Mouse (Mus musculus) lung, postnatal 0 days (tissue): ENCODE results near the gene Zfp593. TPM values are rescaled to one million over a fixed set of nuclear protein-coding genes. Genes with fewer than 3 reads are reported as not detected.

Experiments
- ATAC-seq: fragments of 200-750 bp; cut with Nextera tagmentation; 2 replicates; pipeline ENCODE4 v1.8.0; 2017; ENCODE audit warnings: moderate library complexity
- DNase-seq: peaks from one replicate; pipeline ENCODE4 v3.0.0-alpha.2; 2016; ENCODE audit warnings: low spot score
- H3K27ac ChIP-seq: fragments of 300-500 bp; sonication (generic); 2 replicates; pipeline ENCODE4 v1.5.1; 2014; ENCODE audit warnings: antibody characterized with exemption, mild to moderate bottlenecking, low read length, mixed read lengths
- H3K27me3 ChIP-seq: fragments of 300-500 bp; sonication (generic); replicated peaks from 2 replicates; pipeline ENCODE4 v1.6.1; 2014; ENCODE audit warnings: low read length, mixed read lengths; ENCODE audit not compliant: insufficient read depth
- H3K36me3 ChIP-seq: fragments of 300-500 bp; sonication (generic); 2 replicates; pipeline ENCODE4 v1.6.1; 2014; ENCODE audit warnings: low read length, mixed read lengths; ENCODE audit not compliant: insufficient read depth
- H3K4me1 ChIP-seq: fragments of 300-500 bp; sonication (generic); 2 replicates; pipeline ENCODE4 v1.6.1; 2014; ENCODE audit warnings: antibody characterized with exemption, low read depth, low read length, mixed read lengths; ENCODE audit not compliant: insufficient read depth
- H3K4me2 ChIP-seq: fragments of 300-500 bp; sonication (generic); replicated peaks from 2 replicates; pipeline ENCODE4 v1.6.1; 2014; ENCODE audit warnings: low read depth, mild to moderate bottlenecking, low read length, moderate library complexity, mixed read lengths
- H3K4me3 ChIP-seq: fragments of 300-500 bp; sonication (generic); 2 replicates; pipeline ENCODE4 v1.5.1; 2014; ENCODE audit warnings: low read depth, low read length
- H3K9ac ChIP-seq: fragments of 300-500 bp; sonication (generic); replicated peaks from 2 replicates; pipeline ENCODE4 v1.6.1; 2014; ENCODE audit warnings: low read depth, mild to moderate bottlenecking
- H3K9me3 ChIP-seq: fragments of 300-500 bp; sonication (generic); 2 replicates; pipeline ENCODE4 v1.6.1; 2016; ENCODE audit warnings: low read length, mixed read lengths
- CTCF ChIP-seq: IDR thresholded peaks from 2 replicates; pipeline ENCODE4 v1.5.1; 2016; ENCODE audit warnings: antibody characterized with exemption, mild to moderate bottlenecking
- EP300 ChIP-seq: IDR thresholded peaks from 2 replicates; pipeline ENCODE4 v1.6.1; 2016; ENCODE audit warnings: antibody characterized with exemption, mild to moderate bottlenecking, control low read depth
- WGBS: fragments of 180-500 bp; shearing (Covaris S2); extraction: QIAGEN DNeasy Blood & Tissue Kit; methylation state at CpG from one replicate; pipeline ENCODE4 v1.1.7; 2014; 5-methylcytosine and 5-hydroxymethylcytosine counted together
- polyA plus RNA-seq: library from polyadenylated mRNA; unstranded; fragments of >200 nt; fragmentation: Nextera tagmentation; extraction: Ambion mirVana; gene quantifications from 2 replicates; pipeline ENCODE4 v1.2.1, GENCODE M21; 2015

Zfp593 gene
- polyA plus RNA-seq: 9.0 and 9.2 TPM in 2 replicates

- Histone ChIP-seq H3K4me1 (peaks cover 5% of the 10 kb centered on the region; the same call in 1 of the 2 replicates), H3K27ac (no peak within 1 kb of the TSS), H3K36me3 (no peaks in the 10 kb centered on the region), H3K9me3 (no peaks in the 10 kb centered on the region), H3K27me3 (no peaks in the 10 kb centered on the region; the same call in 1 of the 2 replicates), H3K4me2 (peak within 1 kb of the TSS; percentile 96), H3K4me3 (peak within 1 kb of the TSS; percentile 70), H3K9ac (peak within 1 kb of the TSS; percentile 65)
- peak; percentile 94 for DNase-seq
- TF ChIP-seq EP300: no peak
- peak; percentile 82 for TF ChIP-seq CTCF
- ATAC-seq: peak; percentile 89
- under 1% methylated on average over 60 of the region's 60 CpGs for WGBS
These were observed at the start of gene Zfp593 for GRCm38 (mm10) chr4:134245148-134245843. Zfp593 (minus strand) TSS chr4:134245592.

- no peaks in the 10 kb centered on the region for H3K27me3 ChIP-seq
- H3K27ac ChIP-seq: no peak overlapping the region
- no peak overlapping the region for H3K4me3 ChIP-seq
- DNase-seq (peak; percentile 12), ATAC-seq (no peak; the same call in 1 of the 2 replicates)
- no peak overlapping the region for H3K4me2 ChIP-seq
- H3K9me3 ChIP-seq: no peaks in the 10 kb centered on the region
- no peaks in the 10 kb centered on the region for H3K36me3 ChIP-seq
- 42% methylated on average over 9 of the region's 9 CpGs for WGBS
- TF ChIP-seq CTCF: no peak
- TF ChIP-seq EP300: no peak
- H3K4me1 ChIP-seq: peaks cover under 1% of the 10 kb centered on the region; the same call in 1 of the 2 replicates
- H3K9ac ChIP-seq: no peak overlapping the region
These were observed 48.3 kb upstream of the Zfp593 start for GRCm38 (mm10) chr4:134293692-134294163.

- Histone ChIP-seq H3K9me3 (no peaks in the 10 kb centered on the region), H3K27ac (no peak overlapping the region), H3K9ac (no peak overlapping the region), H3K4me1 (peaks cover 6% of the 10 kb centered on the region; the same call in 1 of the 2 replicates), H3K27me3 (no peaks in the 10 kb centered on the region), H3K4me2 (no peak overlapping the region), H3K36me3 (no peaks in the 10 kb centered on the region), H3K4me3 (no peak overlapping the region)
- TF ChIP-seq CTCF (no peak), EP300 (no peak)
- WGBS: 60% methylated on average over 18 of the region's 18 CpGs
- ATAC-seq (0 out of 2 replicates have a peak, but pooled peaks have one; percentile 19), DNase-seq (no peak)
These were observed 47.8 kb upstream of the Zfp593 start for GRCm38 (mm10) chr4:134293061-134293691.

- H3K27me3 ChIP-seq: no peaks in the 10 kb centered on the region
- no peak for ATAC-seq
- H3K9me3 ChIP-seq: no peaks in the 10 kb centered on the region
- H3K4me2 ChIP-seq: no peak overlapping the region
- H3K4me1 ChIP-seq: peaks cover 9% of the 10 kb centered on the region; the same call in 1 of the 2 replicates
- WGBS: 19% methylated on average over 7 of the region's 7 CpGs
- no peak overlapping the region for H3K27ac ChIP-seq
- H3K9ac ChIP-seq: no peak overlapping the region
- no peaks in the 10 kb centered on the region for H3K36me3 ChIP-seq
- TF ChIP-seq CTCF (peak; percentile 95), EP300 (no peak)
- peak; percentile 80 for DNase-seq
- H3K4me3 ChIP-seq: no peak overlapping the region
These were observed 46.7 kb upstream of the Zfp593 start for GRCm38 (mm10) chr4:134292067-134292466.

- TF ChIP-seq EP300: no peak
- no peak for TF ChIP-seq CTCF
- peak; percentile 49 for DNase-seq
- 14% methylated on average over 11 of the region's 11 CpGs for WGBS
- H3K4me1 ChIP-seq: peaks cover 9% of the 10 kb centered on the region; the same call in 1 of the 2 replicates
- H3K9ac ChIP-seq: peak overlapping the region; percentile 1; the same call in 1 of the 2 replicates
- peak overlapping the region; percentile 94 for H3K4me2 ChIP-seq
- H3K27ac ChIP-seq: peak overlapping the region; percentile 98; the same call in 1 of the 2 replicates
- H3K4me3 ChIP-seq: no peak overlapping the region; the same call in 1 of the 2 replicates
- H3K9me3 ChIP-seq: no peaks in the 10 kb centered on the region
- ATAC-seq: no peak
- H3K36me3 ChIP-seq: no peaks in the 10 kb centered on the region
- no peaks in the 10 kb centered on the region for H3K27me3 ChIP-seq
These were observed 43.2 kb upstream of the Zfp593 start for GRCm38 (mm10) chr4:134288397-134289256.
